Mouse (Mus musculus): ENCODE data around the gene Lmf2.

DNA sequence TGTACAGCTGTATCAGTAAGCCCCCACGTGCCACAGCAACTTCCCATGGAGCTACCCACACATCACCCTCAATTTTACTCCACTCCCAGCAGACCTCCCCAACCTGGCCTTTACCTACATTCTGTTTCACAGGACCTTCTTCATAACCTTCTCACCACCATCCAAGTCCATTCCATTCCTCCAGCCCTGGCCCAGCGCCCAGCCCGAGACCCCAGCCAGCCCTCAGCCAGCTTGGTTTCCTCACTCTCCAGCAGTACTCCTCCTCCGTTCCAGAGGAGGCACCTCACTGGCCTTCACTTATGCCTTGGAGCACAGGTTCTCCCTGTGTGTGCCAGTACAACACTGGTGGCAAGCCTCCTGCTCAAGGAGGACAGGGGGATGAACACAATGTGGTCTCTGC is 42.1 kb downstream of the Lmf2 start:
- TF ChIP-seq EP300 (IDR thresholded peaks at IDR 0.05) (no peak), CTCF (IDR thresholded peaks at IDR 0.05) (no peak)
